Mouse (Mus musculus): ENCODE measurements at regions not wholly inside any gene's neighbourhood (a gene's known extent, or its start where the extent isn't known, plus 50 kb on each side); places are given as distances from the start of the nearest gene placed in this dataset.

DNA sequence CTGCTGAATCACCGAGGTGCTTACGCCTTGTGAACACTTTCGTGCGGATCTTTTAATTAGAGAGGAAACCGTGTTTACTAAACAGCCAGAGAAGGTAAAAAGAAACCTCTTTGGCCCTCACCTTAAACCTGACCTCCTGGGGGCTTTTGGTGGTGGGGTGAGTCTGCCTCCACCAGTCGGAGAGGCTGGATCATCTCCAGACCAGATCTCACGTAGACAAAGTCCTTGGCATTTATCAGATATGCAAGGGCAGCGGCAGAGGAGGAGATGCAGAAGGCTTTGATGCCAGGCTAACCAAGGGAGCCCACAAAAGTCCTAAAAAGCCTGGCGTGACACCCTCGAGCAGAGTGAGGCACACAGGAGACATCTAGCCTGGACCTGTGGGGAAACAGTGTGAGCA is 76.7 kb downstream of the Vegfa start:
- TF ChIP-seq CTCF (IDR thresholded peaks at IDR 0.05; ENCODE audit: extremely low read depth, insufficient read depth, low read length) (no peak), POLR2A (IDR thresholded peaks at IDR 0.05; ENCODE audit: extremely low read depth, insufficient read depth, low read length) (no peak)
